Mouse (Mus musculus) hindbrain, embryonic 16.5 days (tissue): ENCODE data around the gene Rtraf. TPM values are rescaled to one million over a fixed set of nuclear protein-coding genes. Genes with fewer than 3 reads are reported as not detected.
A peak's percentile ranks its signal among the peaks of the same experiment; 100 is the strongest.

ENCODE experiments used
- ATAC-seq: fragments of 200-750 bp; cut with Nextera tagmentation; 2 replicates; pipeline ENCODE4 v1.8.0; 2017; ENCODE audit warnings: moderate TSS enrichment, moderate library complexity
- H3K27ac ChIP-seq: fragments of 300-500 bp; sonication (generic); 2 replicates; pipeline ENCODE4 v1.5.1; 2014; ENCODE audit warnings: low read depth, mild to moderate bottlenecking, control low read depth, low read length, moderate library complexity
- H3K27me3 ChIP-seq: fragments of 300-500 bp; sonication (generic); replicated peaks from 2 replicates; pipeline ENCODE4 v1.6.1; 2014; ENCODE audit warnings: low read length; ENCODE audit not compliant: control insufficient read depth, insufficient read depth
- H3K36me3 ChIP-seq: fragments of 300-500 bp; sonication (generic); 2 replicates; pipeline ENCODE4 v1.6.1; 2014; ENCODE audit warnings: mild to moderate bottlenecking, low read length, moderate library complexity, mixed read lengths; ENCODE audit not compliant: control insufficient read depth, insufficient read depth
- H3K4me1 ChIP-seq: fragments of 300-500 bp; sonication (generic); 2 replicates; pipeline ENCODE4 v1.6.1; 2014; ENCODE audit warnings: low read depth, low read length; ENCODE audit not compliant: control insufficient read depth, insufficient read depth
- H3K4me2 ChIP-seq: fragments of 300-500 bp; sonication (generic); 2 replicates; pipeline ENCODE4 v1.6.1; 2014; ENCODE audit warnings: mild to moderate bottlenecking, low read length, control low read depth, moderate library complexity
- H3K4me3 ChIP-seq: fragments of 300-500 bp; sonication (generic); 2 replicates; pipeline ENCODE4 v1.5.1; 2014; ENCODE audit warnings: mild to moderate bottlenecking, low read length, control low read depth, moderate library complexity
- H3K9ac ChIP-seq: fragments of 300-500 bp; sonication (generic); 2 replicates; pipeline ENCODE4 v1.6.1; 2014; ENCODE audit warnings: low read depth, mild to moderate bottlenecking, control low read depth, low read length, moderate library complexity
- H3K9me3 ChIP-seq: fragments of 300-500 bp; sonication (generic); 2 replicates; pipeline ENCODE4 v1.6.1; 2014; ENCODE audit warnings: mild to moderate bottlenecking, low read length, moderate library complexity; ENCODE audit not compliant: control insufficient read depth
- WGBS: fragments of 180-500 bp; shearing (Covaris S2); extraction: QIAGEN DNeasy Blood & Tissue Kit; methylation state at CpG from one replicate; pipeline ENCODE4 v1.1.7; 2014; 5-methylcytosine and 5-hydroxymethylcytosine counted together
- polyA plus RNA-seq: library from polyadenylated mRNA; unstranded; fragments of >200 nt; fragmentation: Nextera tagmentation; extraction: Ambion mirVana; gene quantifications from 2 replicates; pipeline ENCODE4 v1.2.1, GENCODE M21; 2015

Gene Rtraf
- polyA plus RNA-seq, 1 experiment from 2014 or later = 140 TPM

DNA sequence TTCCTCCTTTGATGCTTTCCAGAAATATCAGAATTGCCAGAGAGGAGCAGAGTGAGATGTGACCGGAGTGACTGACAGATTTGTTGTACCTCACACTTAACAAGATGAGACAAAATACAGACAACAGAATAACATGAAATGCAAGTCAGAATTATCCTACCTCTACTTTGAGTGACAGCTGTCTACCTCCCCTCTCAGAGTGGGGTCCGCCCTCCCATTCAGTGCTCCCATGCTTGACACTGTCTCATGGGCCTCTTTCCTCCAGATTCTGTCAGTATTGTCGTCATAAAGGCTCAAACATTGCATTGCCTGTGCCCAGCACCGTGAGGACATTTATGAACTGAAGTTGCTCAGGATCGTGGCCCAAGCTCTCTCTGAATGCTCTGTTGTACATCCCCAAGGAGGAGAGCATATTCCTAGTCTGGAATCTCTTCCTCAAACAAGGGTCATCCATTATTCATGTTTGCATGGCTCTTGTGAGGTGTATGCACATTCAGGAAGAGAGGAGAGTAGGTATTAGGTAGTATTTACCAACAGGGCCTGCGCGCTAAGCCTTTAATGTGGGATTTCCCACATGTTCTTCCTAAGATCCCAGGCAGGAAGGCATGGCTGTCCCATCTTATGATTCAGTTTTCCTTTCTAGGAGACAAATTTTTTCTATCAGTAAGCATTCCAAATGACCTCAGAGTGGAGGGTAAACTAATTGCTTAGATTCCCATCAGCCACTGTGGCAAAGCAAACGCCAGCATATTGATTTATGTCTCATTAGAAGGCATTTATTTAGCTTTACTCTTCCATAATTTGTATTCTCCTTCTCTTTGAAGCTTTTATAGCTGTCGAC is 57.9 kb downstream of the Rtraf start:
- peaks cover 5% of the 10 kb centered on the region for H3K4me1 ChIP-seq
- H3K27ac ChIP-seq = no peak overlapping the region
- no peak overlapping the region for H3K9ac ChIP-seq
- H3K36me3 ChIP-seq = no peaks in the 10 kb centered on the region
- H3K27me3 ChIP-seq = no peaks in the 10 kb centered on the region
- 62% methylated on average over 9 of the region's 9 CpGs for WGBS
- ATAC-seq = no peak
- H3K4me3 ChIP-seq = no peak overlapping the region
- no peak overlapping the region for H3K4me2 ChIP-seq
- no peaks in the 10 kb centered on the region for H3K9me3 ChIP-seq

DNA sequence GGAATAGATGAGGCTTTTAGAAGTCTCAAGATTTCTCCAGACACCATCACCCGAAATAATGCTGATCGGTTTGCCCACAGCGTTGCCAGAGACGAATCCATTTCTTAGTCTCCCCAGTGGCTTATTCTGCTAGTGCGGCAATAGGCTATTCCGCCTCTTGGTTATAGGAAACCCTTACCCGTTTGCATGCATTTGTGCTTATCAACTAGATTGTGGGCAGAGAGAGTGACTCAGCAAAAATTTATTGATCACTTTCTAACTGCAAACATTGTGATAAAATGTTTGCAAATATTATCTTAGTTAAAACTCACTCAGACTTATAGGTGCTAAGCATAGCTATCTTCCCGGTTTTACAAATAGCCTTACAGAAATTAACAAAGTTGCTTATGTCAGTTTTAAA is 59.3 kb downstream of the Rtraf start:
- H3K36me3 ChIP-seq = no peaks in the 10 kb centered on the region
- 67% methylated on average over 8 of the region's 8 CpGs for WGBS

DNA sequence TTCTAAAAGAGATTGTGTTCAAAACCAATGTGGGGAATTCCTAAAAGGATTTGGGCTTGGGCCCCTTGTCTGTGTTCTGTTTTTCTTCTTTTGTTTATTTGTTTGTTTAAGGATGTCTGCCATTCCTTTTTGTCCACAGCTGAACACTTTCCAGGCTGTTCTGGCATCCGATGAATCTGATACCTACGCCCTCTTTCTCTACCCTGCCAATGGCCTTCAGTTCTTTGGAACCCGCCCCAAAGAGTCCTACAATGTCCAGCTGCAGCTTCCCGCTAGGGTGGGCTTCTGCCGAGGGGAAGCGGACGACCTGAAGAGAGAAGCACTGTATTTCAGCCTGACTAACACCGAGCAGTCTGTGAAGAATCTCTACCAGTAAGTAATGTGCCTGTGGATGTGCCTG is 60.1 kb downstream of the Rtraf start:
- Histone ChIP-seq H3K36me3 (no peaks in the 10 kb centered on the region), H3K4me1 (peaks cover 5% of the 10 kb centered on the region), H3K4me3 (no peak overlapping the region), H3K27me3 (no peaks in the 10 kb centered on the region), H3K9ac (no peak overlapping the region; the same call in 1 of the 2 replicates), H3K4me2 (no peak overlapping the region), H3K9me3 (no peaks in the 10 kb centered on the region), H3K27ac (no peak overlapping the region)
- 0 out of 2 replicates have a peak, but pooled peaks have one; percentile 41 for ATAC-seq
- 39% methylated on average over 8 of the region's 8 CpGs for WGBS

More for the DNA sequence above, 59.3 kb downstream of the Rtraf start:
- Histone ChIP-seq H3K27me3 (no peaks in the 10 kb centered on the region), H3K9ac (no peak overlapping the region), H3K4me3 (no peak overlapping the region), H3K9me3 (no peaks in the 10 kb centered on the region), H3K4me2 (no peak overlapping the region), H3K27ac (no peak overlapping the region), H3K4me1 (peaks cover 5% of the 10 kb centered on the region)
- no peak for ATAC-seq

- ATAC-seq = no peak
These were observed 61.6 kb downstream of the Rtraf start for GRCm38 (mm10) chr14:19762014-19762413.

More at GRCm38 (mm10) chr14:19762014-19762413, 61.6 kb downstream of the Rtraf start:
- Histone ChIP-seq H3K9ac (no peak overlapping the region), H3K36me3 (no peaks in the 10 kb centered on the region), H3K4me3 (no peak overlapping the region), H3K27me3 (no peaks in the 10 kb centered on the region), H3K27ac (no peak overlapping the region), H3K4me2 (no peak overlapping the region), H3K4me1 (peaks cover 5% of the 10 kb centered on the region), H3K9me3 (no peaks in the 10 kb centered on the region)
- 70% methylated on average over 4 of the region's 4 CpGs for WGBS

Other genes with a start within 250 kb of the Rtraf start
- gene Gm2237, start 238.7 kb downstream of the Rtraf start, polyA plus RNA-seq = 5.8 and 6.4 TPM in 2 replicates
- not detected in 2 replicates for gene Gm5458, start 221.2 kb downstream of the Rtraf start, polyA plus RNA-seq
- gene Nid2, start 72.6 kb downstream of the Rtraf start, polyA plus RNA-seq = 33.7 and 58.6 TPM in 2 replicates
- 362 and 384 TPM in 2 replicates for gene Gng2, start 153.8 kb upstream of the Rtraf start, polyA plus RNA-seq